Mouse (Mus musculus) CH12.LX (cell line): Measurements from ENCODE around the gene Herc4. TPM values are rescaled to one million over a fixed set of nuclear protein-coding genes. Genes with fewer than 3 reads are reported as not detected.
"Not testable (repeated sequence)": the region's sequence is repeated elsewhere in the genome, so short reads cannot be mapped to it uniquely, and the experiment has no call there.

Source experiments
- DNase-seq: peaks from one replicate; pipeline ENCODE4 v3.0.0-alpha.2; 2013; ENCODE audit errors: extremely low read depth
- H3K27ac ChIP-seq: 2 replicates; pipeline ENCODE4 v1.5.1; 2012; ENCODE audit warnings: low read depth, mild to moderate bottlenecking, control low read depth, moderate library complexity; ENCODE audit not compliant: insufficient read depth
- H3K27me3 ChIP-seq: replicated peaks from 2 replicates; pipeline ENCODE3; 2012; ENCODE audit warnings: inconsistent platforms
- H3K36me3 ChIP-seq, 2 experiments: replicated peaks in 1 of 2; 2 replicates each; pipeline versions ENCODE3 to v1.6.1; 2012; ENCODE audit warnings: inconsistent platforms in 1 of 2, low read length in 1 of 2, mild to moderate bottlenecking in 1 of 2, mixed read lengths in 1 of 2, moderate library complexity in 1 of 2; ENCODE audit not compliant: control insufficient read depth in 1 of 2, insufficient read depth in 1 of 2
- H3K4me1 ChIP-seq, 2 experiments: 2 replicates each; pipeline ENCODE4 v1.6.1; 2012; ENCODE audit warnings: inconsistent platforms in 1 of 2, moderate library complexity in 1 of 2; ENCODE audit not compliant: insufficient read depth in 2 of 2, control insufficient read depth in 1 of 2
- H3K4me2 ChIP-seq: 2 replicates; pipeline ENCODE4 v1.6.1; 2012; ENCODE audit warnings: low read depth, mild to moderate bottlenecking, control low read depth; ENCODE audit not compliant: poor library complexity, insufficient read depth, severe bottlenecking
- H3K4me3 ChIP-seq, 3 experiments: fragments of 150-350 bp in 1 of 3; sonication (generic) in 1 of 3; replicated peaks in 1 of 3; 2 replicates each; pipeline versions ENCODE3 to v1.5.1; 2011 to 2012; ENCODE audit warnings: low read depth in 2 of 3, low read length in 2 of 3, mild to moderate bottlenecking in 2 of 3, moderate library complexity in 2 of 3, control low read depth in 1 of 3, improper control_type of control experiment in 1 of 3, inconsistent platforms in 1 of 3, mixed read lengths in 1 of 3; ENCODE audit not compliant: poor library complexity in 1 of 3
- H3K79me2 ChIP-seq: replicated peaks from 2 replicates; pipeline ENCODE4 v1.6.1; 2012; ENCODE audit warnings: mild to moderate bottlenecking, moderate library complexity; ENCODE audit not compliant: control insufficient read depth, poor library complexity, insufficient read depth, severe bottlenecking; ENCODE audit errors: extremely low read depth
- H3K9ac ChIP-seq: 2 replicates; pipeline ENCODE4 v1.6.1; 2012; ENCODE audit warnings: low read depth, mild to moderate bottlenecking, control low read depth, moderate library complexity; ENCODE audit not compliant: insufficient read depth
- H3K9me3 ChIP-seq: replicated peaks from 2 replicates; pipeline ENCODE3; 2012; ENCODE audit warnings: low read length, inconsistent platforms, mixed read lengths
- BHLHE40 ChIP-seq: IDR thresholded peaks from 2 replicates; pipeline ENCODE4 v1.6.1; 2011; ENCODE audit warnings: mild to moderate bottlenecking, low read depth, low read length, improper control_type of control experiment
- CHD1 ChIP-seq: IDR thresholded peaks from 2 replicates; pipeline ENCODE4 v1.6.1; 2012; ENCODE audit warnings: low read depth, low read length, improper control_type of control experiment, inconsistent platforms
- CHD2 ChIP-seq: IDR thresholded peaks from 2 replicates; pipeline ENCODE4 v1.6.1; 2011; ENCODE audit warnings: low read length, improper control_type of control experiment
- CTCF ChIP-seq, 2 experiments: IDR thresholded peaks in 1 of 2; conservative IDR thresholded peaks in 1 of 2; 2 replicates each; pipeline ENCODE4 v1.5.1; 2011 to 2012; ENCODE audit warnings: low read depth in 2 of 2, low read length in 2 of 2, improper control_type of control experiment in 1 of 2, inconsistent platforms in 1 of 2, mild to moderate bottlenecking in 1 of 2, moderate library complexity in 1 of 2
- ETS1 ChIP-seq: conservative IDR thresholded peaks from 2 replicates; pipeline ENCODE4 v1.6.1; 2012; ENCODE audit warnings: low read depth, mild to moderate bottlenecking, inconsistent platforms, low read length, improper control_type of control experiment, moderate library complexity
- HCFC1 ChIP-seq: IDR thresholded peaks from 2 replicates; pipeline ENCODE4 v1.6.1; 2012; ENCODE audit warnings: low read depth, mild to moderate bottlenecking, inconsistent platforms, low read length, improper control_type of control experiment
- KAT2A ChIP-seq: IDR thresholded peaks from 2 replicates; pipeline ENCODE4 v1.6.1; 2012; ENCODE audit warnings: low read length, improper control_type of control experiment, inconsistent platforms; ENCODE audit not compliant: insufficient replicate concordance
- MAFK ChIP-seq: IDR thresholded peaks from 2 replicates; pipeline ENCODE4 v1.6.1; 2011; ENCODE audit warnings: low read length, improper control_type of control experiment; ENCODE audit not compliant: insufficient replicate concordance
- MAX ChIP-seq: IDR thresholded peaks from 2 replicates; pipeline ENCODE4 v1.6.1; 2011; ENCODE audit warnings: low read length, improper control_type of control experiment
- MXI1 ChIP-seq: IDR thresholded peaks from 2 replicates; pipeline ENCODE4 v1.6.1; 2011; ENCODE audit warnings: mild to moderate bottlenecking, low read depth, low read length, improper control_type of control experiment
- MYC ChIP-seq: IDR thresholded peaks from 2 replicates; pipeline ENCODE4 v1.6.1; 2011; ENCODE audit warnings: low read depth, mild to moderate bottlenecking, improper control_type of control experiment, low read length
- NELFE ChIP-seq: IDR thresholded peaks from 2 replicates; pipeline ENCODE4 v1.6.1; 2011; ENCODE audit warnings: low read depth, low read length, improper control_type of control experiment
- NRF1 ChIP-seq: IDR thresholded peaks from 2 replicates; pipeline ENCODE4 v1.6.1; 2014; ENCODE audit warnings: low read depth, mild to moderate bottlenecking, inconsistent platforms, low read length, improper control_type of control experiment, moderate library complexity
- PAX5 ChIP-seq: IDR thresholded peaks from 2 replicates; pipeline ENCODE4 v1.6.1; 2012; ENCODE audit warnings: low read length, inconsistent platforms, mixed read lengths
- POLR2A ChIP-seq: IDR thresholded peaks from 2 replicates; pipeline ENCODE4 v1.6.1; 2011; ENCODE audit warnings: low read depth, mild to moderate bottlenecking, improper control_type of control experiment, low read length
- RAD21 ChIP-seq: IDR thresholded peaks from 2 replicates; pipeline ENCODE4 v1.6.1; 2011; ENCODE audit warnings: low read depth, mild to moderate bottlenecking, low read length, improper control_type of control experiment, moderate library complexity
- RCOR1 ChIP-seq: conservative IDR thresholded peaks from 2 replicates; pipeline ENCODE4 v1.6.1; 2012; ENCODE audit warnings: low read depth, mild to moderate bottlenecking, inconsistent platforms, low read length, improper control_type of control experiment
- SIN3A ChIP-seq: IDR thresholded peaks from 2 replicates; pipeline ENCODE4 v1.6.1; 2012; ENCODE audit warnings: low read length, improper control_type of control experiment, inconsistent platforms
- SMC3 ChIP-seq: IDR thresholded peaks from 2 replicates; pipeline ENCODE4 v1.6.1; 2011; ENCODE audit warnings: low read depth, low read length, improper control_type of control experiment
- UBTF ChIP-seq: IDR thresholded peaks from 2 replicates; pipeline ENCODE4 v1.6.1; 2012; ENCODE audit warnings: low read depth, mild to moderate bottlenecking, inconsistent platforms, low read length, improper control_type of control experiment, moderate library complexity
- USF2 ChIP-seq: conservative IDR thresholded peaks from 2 replicates; pipeline ENCODE4 v1.6.1; 2011; ENCODE audit warnings: low read depth, low read length, improper control_type of control experiment
- ZMIZ1 ChIP-seq: IDR thresholded peaks from 2 replicates; pipeline ENCODE4 v1.6.1; 2012; ENCODE audit warnings: low read depth, mild to moderate bottlenecking, inconsistent platforms, low read length, improper control_type of control experiment
- ZNF384 ChIP-seq: IDR thresholded peaks from 2 replicates; pipeline ENCODE4 v1.6.1; 2012; ENCODE audit warnings: low read depth, low read length, improper control_type of control experiment, inconsistent platforms
- dilution Hi-C: fragments of 300-500 bp; cut with MboI; formaldehyde crosslinking; loops from 2 replicates; pipeline ENCODE4 v1.14.3; 2020; ENCODE audit warnings: low sequenced_read_pairs; ENCODE audit not compliant: extremely low pct_unique_long_range_greater_than_20kb, extremely low pct_ligation_motif_present
- in situ Hi-C: fragments of 300-500 bp; cut with MboI; formaldehyde crosslinking; loops from 3 replicates; pipeline ENCODE4 v1.14.3; 2019; ENCODE audit warnings: low sequenced_read_pairs, low pct_ligation_motif_present, low pct_unique_long_range_greater_than_20kb, mixed read lengths
- polyA plus RNA-seq: library from polyadenylated mRNA; unstranded; fragments of >175 nt; gene quantifications from 2 replicates; pipeline ENCODE4 v1.2.1, GENCODE M21; 2012; ENCODE audit warnings: low read depth; ENCODE audit not compliant: insufficient read length
- total RNA-seq, 2 experiments: library from RNA; depleted of rRNA; stranded (reverse); fragments of 300-350 nt in 1 of 2; fragments of >200 nt in 1 of 2; gene quantifications; 2 replicates each; pipeline ENCODE4 v1.2.3; 2012 to 2014

Gene Herc4
- total and polyA plus RNA-seq, 3 experiments = 36.6 to 96.1 (median 68.1) TPM

GRCm38 (mm10) chr10:63351099-63351498 lies 107.5 kb downstream of the Herc4 start:
- dilution Hi-C loops, H3K27me3 ChIP-seq, in situ Hi-C loops, H3K79me2 ChIP-seq, H3K27ac ChIP-seq, H3K4me2 ChIP-seq, H3K36me3 ChIP-seq, DNase-seq, H3K4me1 ChIP-seq, H3K9ac ChIP-seq, H3K4me3 ChIP-seq, H3K9me3 ChIP-seq: not testable (repeated sequence)

- Histone ChIP-seq H3K9ac (no peak overlapping the region), H3K4me1 (peaks cover 3 to 5% of the 10 kb centered on the region in 2 experiments; a peak in 2 of 4 replicates), H3K27ac (no peak overlapping the region), H3K36me3 (no peaks in the 10 kb centered on the region), H3K4me2 (no peak overlapping the region), H3K4me3 (no peak overlapping the region), H3K27me3 (no peaks in the 10 kb centered on the region), H3K9me3 (peaks cover 10% of the 10 kb centered on the region), H3K79me2 (no peaks in the 10 kb centered on the region)
- dilution Hi-C loops (no loop called here), in situ Hi-C loops (no loop called here)
- DNase-seq = no peak
- TF ChIP-seq MAX (no peak), RAD21 (no peak), KAT2A (no peak), CTCF (conservative IDR thresholded peaks at IDR 0.05 in 1 of 2, IDR thresholded peaks at IDR 0.05 in 1 of 2; ENCODE audit: low read depth in 2 of 2, low read length in 2 of 2) (no peak), USF2 (no peak), BHLHE40 (no peak), MAFK (no peak)
These were observed 108.5 kb downstream of the Herc4 start for GRCm38 (mm10) chr10:63352111-63352510.

DNA sequence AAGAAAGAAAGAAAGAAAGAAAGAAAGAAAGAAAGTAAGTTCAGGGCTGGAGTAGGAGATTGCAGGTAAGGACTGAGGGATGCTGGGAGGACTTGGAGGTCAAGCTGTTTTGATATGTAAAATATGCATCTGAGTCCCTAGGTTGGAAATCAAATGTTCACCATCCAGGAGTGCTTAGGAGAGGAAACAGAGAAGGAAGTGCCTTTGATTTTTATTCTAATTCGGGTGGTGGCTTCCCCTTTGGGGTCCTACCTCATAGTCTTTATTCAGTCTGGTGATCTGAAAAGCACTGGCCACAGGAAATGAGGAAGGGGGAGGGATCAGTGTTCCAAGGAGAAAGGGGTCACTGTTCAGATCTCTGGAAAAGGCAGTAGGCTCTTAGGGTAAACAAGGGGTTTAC lies 116.9 kb downstream of the Herc4 start:
- Histone ChIP-seq H3K36me3 (no peaks in the 10 kb centered on the region), H3K4me1 (no peaks in the 10 kb centered on the region), H3K27me3 (no peaks in the 10 kb centered on the region), H3K9me3 (peaks cover 13% of the 10 kb centered on the region)
- in situ Hi-C loops = no loop called here
- TF ChIP-seq POLR2A = no peak
- TF ChIP-seq CTCF (conservative IDR thresholded peaks at IDR 0.05 in 1 of 2, IDR thresholded peaks at IDR 0.05 in 1 of 2; ENCODE audit: low read depth in 2 of 2, low read length in 2 of 2) = no peak
- TF ChIP-seq ETS1 = no peak
- TF ChIP-seq UBTF = no peak
- no peak for TF ChIP-seq NELFE
- no peak for TF ChIP-seq SIN3A
- TF ChIP-seq MAX = no peak
- no peak for TF ChIP-seq RCOR1
- TF ChIP-seq CHD1 = no peak
- no peak for TF ChIP-seq NRF1
- TF ChIP-seq ZMIZ1 = no peak
- TF ChIP-seq CHD2 = no peak
- no peak for TF ChIP-seq MXI1
- no peak for TF ChIP-seq KAT2A
- no peak for TF ChIP-seq PAX5
- no peak for TF ChIP-seq HCFC1
- TF ChIP-seq RAD21 = no peak
- no peak for TF ChIP-seq MYC
- TF ChIP-seq ZNF384 = no peak
- no peak for TF ChIP-seq SMC3
- TF ChIP-seq, all 38 proteins: peak for 0
- H3K27ac ChIP-seq = no peak overlapping the region
- no peak overlapping the region for H3K4me2 ChIP-seq
- H3K9ac ChIP-seq = no peak overlapping the region
- no peak for DNase-seq
- H3K79me2 ChIP-seq = no peaks in the 10 kb centered on the region
- dilution Hi-C loops = no loop called here
- H3K4me3 ChIP-seq = no peak overlapping the region
